Mouse (Mus musculus): Measurements from ENCODE around the gene Aldh9a1. TPM values are rescaled to one million over a fixed set of nuclear protein-coding genes. Genes with fewer than 3 reads are reported as not detected.
A peak's percentile ranks its signal among the peaks of the same experiment; 100 is the strongest.

The Aldh9a1 gene
- 150 and 171 TPM in 2 replicates for polyA plus RNA-seq (2012; rRNA removed)

DNA sequence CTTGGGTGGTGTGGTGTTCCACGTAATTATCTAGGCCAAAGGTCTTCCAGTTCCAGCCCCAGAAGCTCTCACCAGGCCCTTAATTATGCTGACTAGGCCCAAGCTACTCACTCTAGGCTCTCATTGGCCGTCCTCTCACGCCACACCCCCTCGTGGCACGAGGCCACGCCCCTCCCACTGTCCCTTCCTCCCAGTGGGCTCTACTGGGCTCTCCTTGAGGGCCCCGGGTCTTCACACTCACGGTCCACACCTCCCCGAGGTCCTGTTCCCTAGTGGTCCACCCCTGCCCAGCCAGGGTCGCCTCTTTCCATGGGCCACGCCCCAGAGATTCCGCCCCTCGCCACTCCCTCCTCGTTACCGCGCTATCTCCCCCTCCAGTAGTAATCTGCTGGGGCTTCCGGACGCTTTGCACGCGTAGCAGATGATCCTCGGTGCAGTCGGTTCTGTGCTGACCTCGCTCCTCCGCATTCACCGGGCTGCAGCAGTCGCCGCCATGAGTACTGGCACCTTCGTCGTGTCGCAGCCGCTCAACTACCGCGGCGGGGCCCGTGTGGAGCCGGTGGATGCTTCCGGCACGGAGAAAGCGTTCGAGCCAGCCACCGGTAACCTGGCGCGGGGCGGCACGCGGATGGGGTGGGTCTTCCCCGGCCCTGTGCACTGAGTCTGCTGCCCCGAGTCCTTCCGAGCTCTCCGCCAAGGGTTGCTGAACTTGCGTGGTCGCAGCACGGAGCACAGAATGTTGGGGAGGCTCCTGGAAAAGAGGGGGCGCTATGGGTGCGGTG, at the start of gene Aldh9a1:
Aldh9a1 (plus strand) TSS at position 177 of the 782 bp plus-strand sequence.
- no peaks in the 10 kb centered on the region for H3K4me1 ChIP-seq (ENCODE audit: control insufficient read depth, insufficient read depth, low read length)
- WGBS: under 1% methylated on average over 55 of the region's 55 CpGs
- H3K27ac ChIP-seq (ENCODE audit: insufficient read depth, low read depth, low read length): peak within 1 kb of the TSS; percentile 92
- H3K4me3 ChIP-seq (ENCODE audit: insufficient read depth, low read depth, low read length): peak within 1 kb of the TSS; percentile 88
- H3K36me3 ChIP-seq (ENCODE audit: control insufficient read depth, insufficient read depth, low read length): peaks cover 4% of the 10 kb centered on the region
- H3K27me3 ChIP-seq (replicated peaks; ENCODE audit: control insufficient read depth, insufficient read depth, low read length): no peaks in the 10 kb centered on the region
- no peak for TF ChIP-seq CTCF (conservative IDR thresholded peaks at IDR 0.05; ENCODE audit: insufficient read depth, insufficient read length, low read depth, low read length)
- peak; percentile 64 for TF ChIP-seq POLR2A (IDR thresholded peaks at IDR 0.05; ENCODE audit: low read depth, low read length)
- DNase-seq: peak; percentile 97

DNA sequence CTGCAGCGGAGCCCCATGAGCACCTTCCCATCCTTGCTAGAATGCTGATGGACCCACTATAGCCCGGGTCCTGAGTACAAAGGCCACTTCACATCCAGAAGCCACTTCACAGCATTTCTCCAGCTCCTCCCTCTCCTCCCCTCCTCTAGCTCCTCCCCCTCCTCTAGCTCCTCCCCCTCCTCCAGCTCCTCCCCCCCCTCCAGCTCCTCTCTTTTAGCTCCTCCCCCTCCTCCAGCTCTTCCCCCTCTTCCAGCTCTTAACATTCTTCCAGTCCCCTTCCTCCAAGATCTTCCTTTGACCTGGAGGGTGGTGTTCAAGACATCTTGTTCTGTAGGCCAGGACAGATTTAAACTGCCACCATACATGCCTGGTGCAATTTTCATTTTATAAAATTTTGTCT, 49.7 kb upstream of the Aldh9a1 start:
- WGBS: 66% methylated on average over 2 of the region's 2 CpGs
- H3K36me3 ChIP-seq (ENCODE audit: control insufficient read depth, insufficient read depth, low read length): no peaks in the 10 kb centered on the region
- H3K27ac ChIP-seq (ENCODE audit: insufficient read depth, low read depth, low read length): no peak overlapping the region
- TF ChIP-seq CTCF (conservative IDR thresholded peaks at IDR 0.05; ENCODE audit: insufficient read depth, insufficient read length, low read depth, low read length): no peak
- TF ChIP-seq POLR2A (IDR thresholded peaks at IDR 0.05; ENCODE audit: low read depth, low read length): no peak
- no peaks in the 10 kb centered on the region for H3K27me3 ChIP-seq (replicated peaks; ENCODE audit: control insufficient read depth, insufficient read depth, low read length)
- DNase-seq: no peak
- no peak overlapping the region for H3K4me3 ChIP-seq (ENCODE audit: insufficient read depth, low read depth, low read length)
- H3K4me1 ChIP-seq (ENCODE audit: control insufficient read depth, insufficient read depth, low read length): no peaks in the 10 kb centered on the region

DNA sequence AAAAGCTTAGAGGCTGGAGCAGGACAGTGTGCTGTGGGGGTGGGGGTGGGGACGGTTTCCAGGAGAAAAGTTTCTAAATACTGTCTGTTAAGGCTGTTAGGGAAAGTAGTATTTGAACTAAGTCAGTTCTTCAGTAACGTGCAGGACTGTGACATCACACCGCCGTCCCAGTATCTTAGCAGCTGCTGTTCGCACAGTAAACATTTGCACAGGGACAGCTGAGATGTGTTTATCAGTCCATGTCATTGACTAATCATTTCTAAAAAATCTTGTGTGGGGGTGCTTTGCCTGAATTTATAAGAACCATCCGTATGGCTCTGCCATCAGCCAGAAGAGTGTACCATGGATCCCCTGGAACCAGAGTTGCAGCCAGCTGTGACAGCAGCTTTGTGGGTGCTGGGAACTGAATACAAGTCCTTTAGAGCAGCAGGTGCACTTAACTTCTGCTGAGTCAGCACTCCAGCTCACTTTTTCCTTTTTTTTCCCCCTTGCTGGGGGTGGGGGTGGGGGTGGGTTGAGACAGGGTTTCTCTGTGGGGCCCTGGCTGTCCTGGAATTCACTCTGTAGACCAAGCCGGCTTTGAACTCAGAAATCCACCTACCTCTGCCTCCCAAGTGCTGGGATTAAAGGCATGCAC, 44.2 kb upstream of the Aldh9a1 start:
- 76% methylated on average over 7 of the region's 7 CpGs for WGBS
- no peak overlapping the region for H3K4me3 ChIP-seq (ENCODE audit: insufficient read depth, low read depth, low read length)
- H3K4me1 ChIP-seq (ENCODE audit: control insufficient read depth, insufficient read depth, low read length): peaks cover 7% of the 10 kb centered on the region; the same call in 1 of the 2 replicates
- TF ChIP-seq CTCF (conservative IDR thresholded peaks at IDR 0.05; ENCODE audit: insufficient read depth, insufficient read length, low read depth, low read length) (no peak), POLR2A (IDR thresholded peaks at IDR 0.05; ENCODE audit: low read depth, low read length) (no peak)
- no peak for DNase-seq
- H3K27ac ChIP-seq (ENCODE audit: insufficient read depth, low read depth, low read length): no peak overlapping the region
- no peaks in the 10 kb centered on the region for H3K27me3 ChIP-seq (replicated peaks; ENCODE audit: control insufficient read depth, insufficient read depth, low read length)
- H3K36me3 ChIP-seq (ENCODE audit: control insufficient read depth, insufficient read depth, low read length): no peaks in the 10 kb centered on the region

DNA sequence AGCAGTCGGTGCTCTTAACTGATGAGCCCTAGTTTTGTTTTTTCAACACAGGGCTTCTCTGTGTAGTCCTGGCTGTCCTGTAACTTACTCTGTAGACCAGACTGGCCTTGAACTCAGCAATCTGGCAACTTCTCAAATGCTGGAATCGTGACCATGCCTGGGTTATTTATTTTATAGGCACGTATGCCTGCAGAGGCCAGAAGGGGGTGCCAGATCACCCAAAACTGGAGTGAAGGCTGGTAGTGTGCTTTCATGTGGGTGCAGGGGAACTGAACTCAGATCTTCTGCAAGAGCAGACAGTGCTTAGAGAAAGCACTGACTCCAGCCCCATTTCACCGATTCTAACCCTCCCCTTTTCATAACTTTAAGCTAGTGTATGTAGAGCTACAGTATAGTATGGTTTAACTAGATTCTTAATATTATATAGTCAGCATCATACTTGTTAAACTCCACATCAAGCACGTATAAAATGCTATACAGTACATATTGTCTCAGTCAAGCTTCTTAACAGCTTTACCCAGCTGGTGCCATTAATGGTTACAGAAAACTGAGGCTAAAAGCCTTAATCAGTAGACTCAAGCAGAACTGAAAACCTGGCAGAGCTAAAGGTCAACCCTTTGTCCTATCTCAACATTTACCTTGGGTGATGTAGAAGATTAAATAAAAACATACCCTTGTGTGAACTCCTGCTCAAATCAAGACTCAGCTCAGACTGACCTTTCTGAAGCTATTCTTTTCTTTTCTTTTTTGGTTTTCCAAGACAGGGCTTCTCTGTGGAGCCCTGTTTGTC, 43.1 kb upstream of the Aldh9a1 start:
- no peaks in the 10 kb centered on the region for H3K27me3 ChIP-seq (replicated peaks; ENCODE audit: control insufficient read depth, insufficient read depth, low read length)
- 48% methylated on average over 5 of the region's 5 CpGs for WGBS
- H3K4me1 ChIP-seq (ENCODE audit: control insufficient read depth, insufficient read depth, low read length): peaks cover 7% of the 10 kb centered on the region; the same call in 1 of the 2 replicates
- no peak overlapping the region for H3K4me3 ChIP-seq (ENCODE audit: insufficient read depth, low read depth, low read length)
- no peak overlapping the region for H3K27ac ChIP-seq (ENCODE audit: insufficient read depth, low read depth, low read length)
- H3K36me3 ChIP-seq (ENCODE audit: control insufficient read depth, insufficient read depth, low read length): no peaks in the 10 kb centered on the region
- TF ChIP-seq POLR2A (IDR thresholded peaks at IDR 0.05; ENCODE audit: low read depth, low read length): no peak
- peak; percentile 63 for TF ChIP-seq CTCF (conservative IDR thresholded peaks at IDR 0.05; ENCODE audit: insufficient read depth, insufficient read length, low read depth, low read length)
- DNase-seq: peak; percentile 64

DNA sequence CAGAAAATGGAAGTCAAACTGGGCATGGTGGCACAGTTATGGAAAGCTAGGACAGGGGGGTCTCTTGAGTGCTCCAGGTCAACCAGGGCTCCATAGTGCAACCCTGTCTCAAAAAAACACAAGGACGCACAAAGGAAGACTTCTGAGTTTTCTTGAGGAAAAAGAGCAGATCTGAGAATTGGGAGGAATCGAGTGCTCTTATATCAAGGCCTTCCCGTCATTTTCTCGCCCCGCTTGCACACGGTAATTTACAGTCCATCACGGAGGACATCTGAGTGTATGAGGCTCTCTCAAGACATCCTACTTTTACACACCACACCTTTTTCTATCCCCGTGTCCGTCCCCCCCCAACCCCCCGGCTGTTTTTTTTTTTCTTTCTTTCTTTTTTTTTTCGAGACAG, 42.1 kb upstream of the Aldh9a1 start:
- no peaks in the 10 kb centered on the region for H3K36me3 ChIP-seq (ENCODE audit: control insufficient read depth, insufficient read depth, low read length)
- DNase-seq: no peak
- H3K4me1 ChIP-seq (ENCODE audit: control insufficient read depth, insufficient read depth, low read length): peaks cover 7% of the 10 kb centered on the region; the same call in 1 of the 2 replicates
- TF ChIP-seq CTCF (conservative IDR thresholded peaks at IDR 0.05; ENCODE audit: insufficient read depth, insufficient read length, low read depth, low read length) (no peak), POLR2A (IDR thresholded peaks at IDR 0.05; ENCODE audit: low read depth, low read length) (no peak)
- WGBS: 53% methylated on average over 11 of the region's 11 CpGs
- no peaks in the 10 kb centered on the region for H3K27me3 ChIP-seq (replicated peaks; ENCODE audit: control insufficient read depth, insufficient read depth, low read length)
- H3K27ac ChIP-seq (ENCODE audit: insufficient read depth, low read depth, low read length): no peak overlapping the region
- H3K4me3 ChIP-seq (ENCODE audit: insufficient read depth, low read depth, low read length): peak overlapping the region; percentile 37

DNA sequence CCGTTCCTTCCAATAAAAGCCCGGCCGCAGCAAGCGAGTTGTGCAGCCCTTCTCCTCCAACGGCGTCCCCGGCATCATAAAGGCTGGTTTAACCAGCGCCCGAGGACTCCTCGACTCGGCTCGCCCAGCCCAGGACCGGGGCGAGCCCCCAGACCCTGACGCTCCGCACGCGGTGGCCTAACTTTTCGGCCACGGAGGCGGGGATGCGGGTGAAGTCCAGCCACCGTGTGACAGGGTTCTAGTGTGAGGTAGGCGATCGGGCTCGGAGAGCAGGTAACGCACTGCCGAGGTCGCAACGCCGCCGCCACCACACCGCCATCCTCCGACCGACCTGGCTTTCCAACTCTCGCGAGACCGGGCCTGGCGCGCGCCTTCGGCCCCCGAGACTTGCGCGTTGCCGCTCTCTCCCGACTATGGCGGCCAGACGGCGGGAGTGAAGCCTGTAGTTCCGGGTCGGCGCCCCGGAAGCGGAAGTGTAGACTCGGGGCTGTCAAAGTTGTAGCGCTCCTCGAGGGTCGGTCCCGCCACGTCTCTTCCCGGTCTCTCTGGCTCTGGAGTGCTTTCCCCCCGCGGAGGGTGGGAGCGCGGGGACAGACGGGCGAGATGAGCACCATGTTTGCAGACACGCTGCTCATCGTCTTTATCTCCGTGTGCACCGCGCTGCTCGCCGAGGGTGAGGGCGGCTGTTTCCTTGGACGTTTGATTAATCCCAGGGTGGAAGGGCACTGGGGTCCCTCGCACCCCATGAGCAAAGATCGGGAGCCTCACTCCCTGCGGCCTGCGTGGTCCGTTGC, 41.3 kb upstream of the Aldh9a1 start, which contains the start of gene Tmco1:
Tmco1 (plus strand) TSS at position 118 of the 794 bp plus-strand sequence.
- no peak for TF ChIP-seq CTCF (conservative IDR thresholded peaks at IDR 0.05; ENCODE audit: insufficient read depth, insufficient read length, low read depth, low read length)
- peak; percentile 90 for TF ChIP-seq POLR2A (IDR thresholded peaks at IDR 0.05; ENCODE audit: low read depth, low read length)
- H3K27me3 ChIP-seq (replicated peaks; ENCODE audit: control insufficient read depth, insufficient read depth, low read length): no peaks in the 10 kb centered on the region
- peaks cover 7% of the 10 kb centered on the region; the same call in 1 of the 2 replicates for H3K4me1 ChIP-seq (ENCODE audit: control insufficient read depth, insufficient read depth, low read length)
- WGBS: under 1% methylated on average over 82 of the region's 82 CpGs
- peak within 1 kb of the TSS; percentile 93 for H3K27ac ChIP-seq (ENCODE audit: insufficient read depth, low read depth, low read length)
- DNase-seq: peak; percentile 98
- H3K4me3 ChIP-seq (ENCODE audit: insufficient read depth, low read depth, low read length): peak within 1 kb of the TSS; percentile 99
- no peaks in the 10 kb centered on the region for H3K36me3 ChIP-seq (ENCODE audit: control insufficient read depth, insufficient read depth, low read length)

Measured in kidney, adult 2 months (tissue).